30 mouse cellular contexts compared by ENCODE assay signal in the genomic region with DNA sequence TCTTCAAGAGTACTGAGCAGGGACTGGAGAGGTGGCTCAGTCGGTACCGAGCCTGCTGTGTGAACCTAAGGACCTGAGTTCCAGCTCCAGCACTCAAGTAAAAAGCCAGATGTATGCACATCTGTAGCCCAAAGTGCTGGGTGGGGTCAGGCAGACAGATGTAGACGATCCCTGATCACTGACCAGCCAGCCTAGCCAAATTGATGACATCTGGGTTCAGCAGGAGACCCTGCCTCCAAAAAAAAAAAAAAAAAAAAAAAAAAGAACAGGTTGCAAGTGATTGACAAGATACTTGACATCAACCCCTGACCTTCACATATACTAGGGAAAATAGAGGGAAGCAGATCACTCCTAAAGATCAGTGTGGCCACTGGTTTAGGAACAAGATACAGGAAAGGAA. TPM values are rescaled to one million over a fixed set of nuclear protein-coding genes. Genes with fewer than 3 reads are reported as not detected.
"Had no signal": no experiment of that assay in that cellular context is flagged by ENCODE, and none has a peak within 500 bp of the region (broad histone marks: within the 10 kb centered on the region; RNA-seq: fewer than 3 reads in every experiment).

No protein-coding gene starts in this region.

- H3K27me3 ChIP-seq: heart, embryonic 13.5 days; heart, embryonic 15.5 days; kidney, embryonic 15.5 days; limb, embryonic 13.5 days; limb, embryonic 15.5 days; liver, embryonic 15.5 days had no signal

- H3K27ac ChIP-seq: heart, adult 2 months; heart, embryonic 13.5 days; heart, embryonic 15.5 days; hindbrain, embryonic 14.5 days; kidney, embryonic 15.5 days; kidney, postnatal 0 days; left cerebral cortex, adult 2 months; limb, embryonic 13.5 days; limb, embryonic 15.5 days; liver, embryonic 13.5 days; liver, embryonic 15.5 days had no signal

- DNase-seq: gastrocnemius, postnatal 14 days; gastrocnemius, postnatal 36 days; heart, adult 2 months; heart, postnatal 14 days; heart, postnatal 36 days; kidney, adult 11 months; kidney, adult 2 months; kidney, adult 9 months; kidney, postnatal 14 days; kidney, postnatal 36 days; left cerebral cortex, postnatal 4 days; liver, embryonic 13.5 days; lung, adult 18-20 months had no signal

- ATAC-seq: hindbrain, embryonic 16.5 days; inflammation-experienced regulatory T-cells, adult 6 months; intestine, embryonic 16.5 days had no signal

- H3K36me3 ChIP-seq: heart, embryonic 13.5 days; heart, embryonic 15.5 days; kidney, embryonic 15.5 days; limb, embryonic 13.5 days; limb, embryonic 15.5 days; liver, embryonic 13.5 days; liver, embryonic 15.5 days had no signal

- H3K9me3 ChIP-seq: heart, embryonic 13.5 days; heart, embryonic 15.5 days; kidney, embryonic 15.5 days; limb, embryonic 13.5 days; limb, embryonic 15.5 days; liver, embryonic 13.5 days; liver, embryonic 15.5 days had no signal

- H3K4me3 ChIP-seq: heart, adult 2 months; heart, embryonic 13.5 days; heart, embryonic 15.5 days; kidney, embryonic 15.5 days; left cerebral cortex, adult 2 months; limb, embryonic 13.5 days; limb, embryonic 15.5 days; liver, embryonic 13.5 days; liver, embryonic 15.5 days had no signal

- H3K9ac ChIP-seq: heart, embryonic 13.5 days; heart, embryonic 15.5 days; hindbrain, embryonic 14.5 days; kidney, embryonic 15.5 days; limb, embryonic 13.5 days; limb, embryonic 15.5 days; liver, embryonic 13.5 days; liver, embryonic 15.5 days had no signal

- H3K4me2 ChIP-seq: heart, embryonic 11.5 days; heart, embryonic 13.5 days; heart, embryonic 15.5 days; hindbrain, embryonic 14.5 days; kidney, embryonic 15.5 days; limb, embryonic 13.5 days; limb, embryonic 15.5 days; liver, embryonic 13.5 days; liver, embryonic 15.5 days had no signal

RNA-seq across cellular contexts. Expression of a gene that starts 15.1 kb away (rescaled TPM):
- total RNA-seq: gastrocnemius, adult 18-20 months; gastrocnemius, postnatal 36 days; heart, adult 2 months; heart, postnatal 36 days; liver, adult 2 months had no signal
- polyA plus RNA-seq: heart, embryonic 11.5 days; hindbrain, embryonic 11.5 days; hindbrain, embryonic 14.5 days; hindbrain, embryonic 16.5 days; kidney, embryonic 15.5 days; kidney, postnatal 0 days; limb, embryonic 11.5 days; liver, embryonic 13.5 days; liver, embryonic 15.5 days had no signal
